Mouse (Mus musculus): Measurements from ENCODE around the gene Fam20a. TPM values are rescaled to one million over a fixed set of nuclear protein-coding genes. Genes with fewer than 3 reads are reported as not detected.

Fam20a gene
- polyA plus RNA-seq, 1 experiment from 2014 or later = 3.0 TPM

GRCm38 (mm10) chr11:109648510-109648909, 73.6 kb downstream of the Fam20a start:
- no peaks in the 10 kb centered on the region for H3K27me3 ChIP-seq (ENCODE audit: insufficient read depth, low read length)
- WGBS = 19% methylated on average over 7 of the region's 7 CpGs
- DNase-seq = peak; percentile 74
- H3K9me3 ChIP-seq (ENCODE audit: low read depth, low read length) = no peaks in the 10 kb centered on the region
- H3K4me2 ChIP-seq = peak overlapping the region; percentile 89; the same call in 1 of the 2 replicates
- no peak overlapping the region for H3K4me3 ChIP-seq (ENCODE audit: low read depth, low read length)
- peak overlapping the region; percentile 24; the same call in 1 of the 2 replicates for H3K27ac ChIP-seq (ENCODE audit: low read depth)
- H3K36me3 ChIP-seq (ENCODE audit: insufficient read depth) = peaks cover 5% of the 10 kb centered on the region
- no peak for ATAC-seq (ENCODE audit: insufficient read depth)
- no peak for TF ChIP-seq CTCF (IDR thresholded peaks at IDR 0.05; ENCODE audit: low read depth)
- H3K9ac ChIP-seq = no peak overlapping the region
- peaks cover 23% of the 10 kb centered on the region for H3K4me1 ChIP-seq (ENCODE audit: insufficient read depth)

- H3K27me3 ChIP-seq (ENCODE audit: insufficient read depth, low read length) = no peaks in the 10 kb centered on the region
- DNase-seq (peak; percentile 72), ATAC-seq (ENCODE audit: insufficient read depth) (no peak; the same call in none of the 2 replicates)
- WGBS = 59% methylated on average over 5 of the region's 5 CpGs
- no peaks in the 10 kb centered on the region for H3K9me3 ChIP-seq (ENCODE audit: low read depth, low read length)
- H3K4me3 ChIP-seq (ENCODE audit: low read depth, low read length) = no peak overlapping the region
- H3K27ac ChIP-seq (ENCODE audit: low read depth) = peak overlapping the region; percentile 24; the same call in 1 of the 2 replicates
- no peaks in the 10 kb centered on the region for H3K4me1 ChIP-seq (ENCODE audit: insufficient read depth)
- H3K4me2 ChIP-seq = no peak overlapping the region
- no peak for TF ChIP-seq CTCF (IDR thresholded peaks at IDR 0.05; ENCODE audit: low read depth)
- H3K9ac ChIP-seq = no peak overlapping the region
- H3K36me3 ChIP-seq (ENCODE audit: insufficient read depth) = no peaks in the 10 kb centered on the region
Measured at GRCm38 (mm10) chr11:109641498-109642222, 80.4 kb downstream of the Fam20a start.

- Histone ChIP-seq H3K4me1 (ENCODE audit: insufficient read depth) (no peaks in the 10 kb centered on the region), H3K4me3 (ENCODE audit: low read depth, low read length) (no peak overlapping the region), H3K36me3 (ENCODE audit: insufficient read depth) (no peaks in the 10 kb centered on the region), H3K27me3 (ENCODE audit: insufficient read depth, low read length) (no peaks in the 10 kb centered on the region), H3K9ac (no peak overlapping the region), H3K4me2 (no peak overlapping the region), H3K9me3 (ENCODE audit: low read depth, low read length) (no peaks in the 10 kb centered on the region), H3K27ac (ENCODE audit: low read depth) (no peak overlapping the region)
- ATAC-seq (ENCODE audit: insufficient read depth) (no peak), DNase-seq (peak; percentile 46)
- no peak for TF ChIP-seq CTCF (IDR thresholded peaks at IDR 0.05; ENCODE audit: low read depth)
- WGBS = 40% methylated on average over 6 of the region's 6 CpGs
Measured at GRCm38 (mm10) chr11:109635871-109636395, 86.1 kb downstream of the Fam20a start.

- Histone ChIP-seq H3K36me3 (ENCODE audit: insufficient read depth) (no peaks in the 10 kb centered on the region), H3K27ac (ENCODE audit: low read depth) (no peak overlapping the region), H3K9me3 (ENCODE audit: low read depth, low read length) (no peaks in the 10 kb centered on the region), H3K9ac (no peak overlapping the region), H3K4me1 (ENCODE audit: insufficient read depth) (no peaks in the 10 kb centered on the region), H3K4me2 (no peak overlapping the region), H3K4me3 (ENCODE audit: low read depth, low read length) (no peak overlapping the region), H3K27me3 (ENCODE audit: insufficient read depth, low read length) (no peaks in the 10 kb centered on the region)
- TF ChIP-seq CTCF (IDR thresholded peaks at IDR 0.05; ENCODE audit: low read depth) = no peak
- no peak for ATAC-seq (ENCODE audit: insufficient read depth)
- DNase-seq = no peak
- 70% methylated on average over 9 of the region's 9 CpGs for WGBS
Measured at GRCm38 (mm10) chr11:109634928-109635327, 87.2 kb downstream of the Fam20a start.

GRCm38 (mm10) chr11:109629021-109629521, 93.0 kb downstream of the Fam20a start:
- 35% methylated on average over 10 of the region's 10 CpGs for WGBS
- H3K27ac ChIP-seq (ENCODE audit: low read depth) = no peak overlapping the region
- H3K4me2 ChIP-seq = no peak overlapping the region

GRCm38 (mm10) chr11:109628099-109628498, 94.0 kb downstream of the Fam20a start:
- H3K27ac ChIP-seq (ENCODE audit: low read depth) = no peak overlapping the region
- H3K4me1 ChIP-seq (ENCODE audit: insufficient read depth) = no peaks in the 10 kb centered on the region
- no peaks in the 10 kb centered on the region for H3K27me3 ChIP-seq (ENCODE audit: insufficient read depth, low read length)
- TF ChIP-seq CTCF (IDR thresholded peaks at IDR 0.05; ENCODE audit: low read depth) = no peak
- H3K36me3 ChIP-seq (ENCODE audit: insufficient read depth) = no peaks in the 10 kb centered on the region
- ATAC-seq (ENCODE audit: insufficient read depth) (no peak), DNase-seq (no peak)
- no peaks in the 10 kb centered on the region for H3K9me3 ChIP-seq (ENCODE audit: low read depth, low read length)
- 71% methylated on average over 3 of the region's 3 CpGs for WGBS
- H3K9ac ChIP-seq = no peak overlapping the region
- no peak overlapping the region for H3K4me3 ChIP-seq (ENCODE audit: low read depth, low read length)
- no peak overlapping the region for H3K4me2 ChIP-seq

More at GRCm38 (mm10) chr11:109629021-109629521, 93.0 kb downstream of the Fam20a start:
- Histone ChIP-seq H3K9me3 (ENCODE audit: low read depth, low read length) (no peaks in the 10 kb centered on the region), H3K4me3 (ENCODE audit: low read depth, low read length) (no peak overlapping the region), H3K36me3 (ENCODE audit: insufficient read depth) (no peaks in the 10 kb centered on the region), H3K9ac (no peak overlapping the region), H3K4me1 (ENCODE audit: insufficient read depth) (no peaks in the 10 kb centered on the region), H3K27me3 (ENCODE audit: insufficient read depth, low read length) (no peaks in the 10 kb centered on the region)
- ATAC-seq (ENCODE audit: insufficient read depth) = no peak
- no peak for TF ChIP-seq CTCF (IDR thresholded peaks at IDR 0.05; ENCODE audit: low read depth)
- DNase-seq = no peak

GRCm38 (mm10) chr11:109627648-109628047, 94.4 kb downstream of the Fam20a start:
- Histone ChIP-seq H3K4me1 (ENCODE audit: insufficient read depth) (peaks cover under 1% of the 10 kb centered on the region; the same call in 1 of the 2 replicates), H3K27ac (ENCODE audit: low read depth) (no peak overlapping the region), H3K9ac (no peak overlapping the region), H3K4me3 (ENCODE audit: low read depth, low read length) (no peak overlapping the region), H3K4me2 (no peak overlapping the region), H3K9me3 (ENCODE audit: low read depth, low read length) (no peaks in the 10 kb centered on the region), H3K36me3 (ENCODE audit: insufficient read depth) (no peaks in the 10 kb centered on the region), H3K27me3 (ENCODE audit: insufficient read depth, low read length) (no peaks in the 10 kb centered on the region)
- ATAC-seq (ENCODE audit: insufficient read depth) (no peak), DNase-seq (peak; percentile 52)
- TF ChIP-seq CTCF (IDR thresholded peaks at IDR 0.05; ENCODE audit: low read depth) = peak; percentile 51
- 89% methylated on average over 4 of the region's 4 CpGs for WGBS
